Mouse (Mus musculus) adipocyte (in vitro differentiated cells): Measurements from ENCODE around the gene Dscam.

Experiments
- DNase-seq: peaks from one replicate; pipeline ENCODE4 v3.0.0-alpha.2; 2016; ENCODE audit warnings: low spot score

Dscam gene

GRCm38 (mm10) chr16:96721241-96721640 lies 449.3 kb downstream of the Dscam start:
- no peak for DNase-seq

- DNase-seq, result no peak
These were observed 449.9 kb downstream of the Dscam start for GRCm38 (mm10) chr16:96720666-96721065.

DNA sequence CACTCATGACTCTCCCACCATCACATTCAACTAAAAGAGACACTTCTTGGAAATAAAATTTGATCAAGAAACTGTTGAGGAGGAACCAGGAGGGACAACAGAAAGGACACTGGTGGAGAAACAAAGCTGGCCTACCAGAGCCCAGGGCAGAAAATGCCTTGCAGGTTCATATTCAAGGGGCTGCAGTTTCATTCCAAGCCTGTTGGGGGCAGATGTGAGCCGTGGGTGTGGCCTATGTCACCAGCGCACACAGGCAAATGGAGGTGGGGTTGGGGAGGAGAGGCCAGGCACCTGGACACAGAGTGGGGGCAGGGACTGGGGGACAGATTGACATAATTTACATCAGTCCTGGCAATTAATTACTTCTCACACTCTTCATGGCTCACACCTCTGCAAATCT lies 452.3 kb downstream of the Dscam start:
- DNase-seq, result no peak

GRCm38 (mm10) chr16:96716633-96717032 lies 453.9 kb downstream of the Dscam start:
- no peak for DNase-seq

DNA sequence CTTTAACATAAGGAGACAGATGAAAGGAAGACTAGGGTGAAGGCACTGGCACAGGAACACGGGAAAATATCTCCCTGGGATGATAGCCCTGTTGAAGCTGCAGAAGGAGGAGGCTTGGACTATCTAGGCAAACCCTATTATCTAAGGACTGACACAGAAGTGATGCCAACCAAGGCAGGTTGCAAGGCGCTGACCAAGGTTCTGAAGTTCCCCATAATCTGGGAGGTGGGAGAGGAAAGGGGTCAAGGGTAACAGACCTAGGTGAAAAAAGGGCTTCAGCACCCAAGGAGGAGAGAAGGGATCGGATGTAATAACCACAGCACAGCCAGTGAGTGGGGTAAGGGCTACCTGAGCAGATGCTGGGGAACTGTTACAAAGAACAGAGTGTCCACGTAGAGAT lies 458.6 kb downstream of the Dscam start:
- no peak for DNase-seq

- no peak for DNase-seq
These were observed 470.0 kb downstream of the Dscam start for GRCm38 (mm10) chr16:96700551-96700950.

GRCm38 (mm10) chr16:96695882-96696281 lies 474.7 kb downstream of the Dscam start:
- no peak for DNase-seq

DNA sequence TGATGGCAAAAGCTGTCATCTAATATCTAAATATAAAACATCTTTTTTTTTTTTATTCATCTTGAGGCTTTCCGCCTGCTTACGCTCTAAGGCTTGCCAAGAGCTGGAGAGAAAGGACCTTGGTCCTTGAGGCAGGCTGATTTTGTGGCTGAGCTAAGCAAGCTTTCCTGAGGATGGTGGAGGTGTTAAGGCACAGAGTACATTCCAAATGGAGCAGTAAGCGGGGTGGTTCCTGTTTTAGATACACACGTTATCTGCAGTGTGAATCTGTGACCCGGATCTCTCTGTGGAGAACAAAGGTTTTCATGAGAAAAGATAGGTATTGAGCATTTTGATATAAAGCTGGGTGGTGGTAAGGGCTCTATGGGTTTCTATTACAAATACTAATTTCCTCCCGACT lies 479.0 kb downstream of the Dscam start:
- no peak for DNase-seq

- no peak for DNase-seq
These were observed 480.5 kb downstream of the Dscam start for GRCm38 (mm10) chr16:96690052-96690451.

DNA sequence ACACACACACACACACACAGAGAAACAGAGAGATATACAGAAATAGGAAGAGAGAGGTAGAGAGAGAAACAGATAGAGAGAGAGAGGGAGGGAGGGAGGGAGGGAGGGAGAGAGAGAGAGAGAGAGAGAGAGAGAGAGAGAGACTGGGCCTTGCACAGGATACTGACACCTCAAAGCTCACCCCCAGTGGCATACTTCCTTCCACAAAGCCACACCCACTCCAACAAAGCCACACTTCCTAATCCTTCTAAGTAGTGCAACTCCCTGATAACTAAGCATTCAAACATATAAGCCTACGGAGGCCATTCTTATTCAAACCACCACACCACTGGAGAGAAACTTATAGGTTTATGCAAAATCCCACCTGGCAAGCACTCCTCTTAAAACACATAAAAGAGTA lies 481.1 kb downstream of the Dscam start:
- DNase-seq, result no peak

GRCm38 (mm10) chr16:96685065-96685464 lies 485.5 kb downstream of the Dscam start:
- no peak for DNase-seq

DNA sequence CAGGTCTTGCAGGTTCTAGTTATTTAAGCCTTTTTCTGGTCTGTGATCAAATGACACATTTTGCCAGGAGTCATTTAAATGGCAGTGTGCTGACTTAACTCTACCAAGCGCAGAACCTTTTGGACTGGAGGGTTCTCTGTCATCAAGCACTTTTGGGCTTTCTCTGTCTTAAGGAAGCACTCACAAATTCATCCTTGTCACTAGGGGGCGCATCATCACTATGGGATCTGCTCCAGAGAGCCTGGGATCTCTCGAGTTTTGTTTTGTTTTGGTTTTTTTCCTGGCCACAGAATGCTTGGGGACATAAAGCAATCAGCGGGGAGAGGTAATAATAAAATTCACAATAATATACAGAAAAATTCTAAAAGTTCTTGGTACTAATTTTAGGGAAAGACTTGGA lies 486.0 kb downstream of the Dscam start:
- DNase-seq, result peak; percentile 49

- DNase-seq, result no peak
These were observed 488.1 kb downstream of the Dscam start for GRCm38 (mm10) chr16:96682289-96682972.

GRCm38 (mm10) chr16:96679981-96680380 lies 490.6 kb downstream of the Dscam start:
- DNase-seq, result no peak

GRCm38 (mm10) chr16:96677471-96677870 lies 493.1 kb downstream of the Dscam start:
- DNase-seq, result no peak

DNA sequence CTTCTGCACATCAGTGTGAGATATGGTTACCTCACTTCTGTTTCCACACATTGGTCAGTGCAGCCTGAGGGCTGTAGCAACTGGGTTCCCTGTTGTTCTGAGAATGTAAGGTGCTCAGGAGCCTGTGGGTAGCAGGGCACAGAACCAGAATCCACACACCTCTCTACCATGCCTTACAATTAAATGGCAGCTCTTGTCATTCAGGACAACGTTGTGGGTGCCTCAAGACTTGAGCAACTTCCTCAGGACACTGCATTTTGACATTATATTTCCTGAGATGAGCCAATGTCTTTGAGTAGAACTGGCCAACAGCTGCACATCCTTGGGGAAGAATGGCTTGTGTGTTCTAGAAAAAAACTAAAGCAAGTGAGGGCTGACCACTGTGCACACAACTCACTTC lies 493.9 kb downstream of the Dscam start:
- DNase-seq, result no peak

- DNase-seq, result no peak
These were observed 497.2 kb downstream of the Dscam start for GRCm38 (mm10) chr16:96673191-96673847.

GRCm38 (mm10) chr16:96671603-96672374 lies 498.8 kb downstream of the Dscam start:
- peak; percentile 25 for DNase-seq

DNA sequence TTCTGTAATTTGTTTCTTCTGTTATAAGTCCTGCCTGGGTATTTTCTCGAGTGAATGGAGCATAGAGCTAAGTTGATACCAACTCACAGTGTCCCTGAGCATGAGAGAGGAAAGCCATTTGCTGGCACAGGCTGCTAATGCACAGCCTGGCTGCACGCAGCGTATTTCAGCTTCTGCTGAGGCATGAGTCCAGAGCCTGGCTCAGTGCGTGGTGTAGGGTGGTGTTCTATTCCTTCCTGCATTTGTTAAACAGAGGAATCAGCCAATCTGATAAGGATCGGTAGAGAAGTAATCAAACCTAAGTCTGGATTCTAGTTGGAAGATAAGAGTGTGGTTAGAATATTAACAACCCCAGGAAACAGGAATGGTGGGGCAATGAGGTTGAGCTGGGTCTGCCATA lies 500.8 kb downstream of the Dscam start:
- no peak for DNase-seq

GRCm38 (mm10) chr16:96668478-96668877 lies 502.1 kb downstream of the Dscam start:
- no peak for DNase-seq

DNA sequence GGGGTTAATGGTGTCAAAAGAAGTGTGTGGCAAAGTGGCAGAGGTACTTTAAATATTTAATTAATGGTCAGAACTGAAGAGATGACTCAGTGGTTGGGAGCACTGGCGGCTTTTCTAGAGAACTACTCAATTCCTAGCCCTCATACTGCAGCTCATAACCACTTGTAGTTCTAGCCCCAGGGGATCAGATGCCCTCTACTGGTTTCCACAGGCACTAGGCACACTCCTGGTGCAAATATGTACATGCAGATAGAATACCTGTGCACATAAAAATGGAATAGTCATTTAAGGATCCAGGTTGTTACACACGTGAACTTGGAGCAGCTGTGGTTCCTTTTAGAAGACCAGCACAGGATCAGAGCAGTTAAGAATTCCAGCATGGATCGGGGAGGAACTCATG lies 509.5 kb downstream of the Dscam start:
- DNase-seq, result no peak

DNA sequence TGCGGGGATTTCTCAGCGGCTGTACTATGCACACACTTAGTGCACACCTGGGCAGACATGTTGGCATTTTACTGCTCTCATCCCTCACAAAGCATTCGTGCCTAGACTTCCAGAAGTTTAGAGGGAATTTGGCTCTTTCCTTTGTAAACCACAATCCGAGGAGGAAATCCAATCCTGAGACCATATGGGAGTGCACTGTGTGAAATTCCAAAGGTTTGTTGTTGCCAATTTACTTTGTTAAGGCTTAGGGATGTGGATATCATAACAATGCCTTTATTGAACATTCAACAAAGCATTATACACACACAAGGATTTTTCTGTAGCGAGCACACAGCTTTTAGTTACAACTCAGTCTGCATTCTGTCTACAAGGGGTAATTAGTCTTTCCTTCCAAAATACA lies 511.3 kb downstream of the Dscam start:
- no peak for DNase-seq

DNA sequence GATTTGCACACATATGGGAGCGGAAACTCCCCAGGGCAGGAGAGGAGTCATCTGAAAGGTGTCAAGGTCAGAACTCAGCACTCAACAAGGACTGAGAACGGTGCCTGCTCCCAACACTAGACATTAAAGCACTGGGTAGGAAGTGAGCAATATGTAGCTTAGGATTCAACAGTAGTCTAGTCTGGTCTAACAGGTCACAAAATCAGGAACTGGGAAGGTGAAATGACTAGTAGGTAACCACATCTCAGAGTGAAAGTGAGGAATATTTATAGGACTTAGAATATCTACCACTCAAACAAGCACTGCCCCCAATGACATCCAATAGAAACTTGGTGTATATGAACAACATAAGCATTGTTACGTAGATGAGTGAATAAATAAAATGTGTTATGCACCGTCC lies 515.0 kb downstream of the Dscam start:
- no peak for DNase-seq
